Mouse (Mus musculus) liver, embryonic 16.5 days (tissue): ENCODE results near the gene Zfp429. TPM values are rescaled to one million over a fixed set of nuclear protein-coding genes. Genes with fewer than 3 reads are reported as not detected.
"Not testable (repeated sequence)": the region's sequence is repeated elsewhere in the genome, so short reads cannot be mapped to it uniquely, and the experiment has no call there.

ENCODE experiments used
- ATAC-seq: fragments of 200-750 bp; cut with Nextera tagmentation; 2 replicates; pipeline ENCODE4 v1.8.0; 2017; ENCODE audit warnings: low read depth, mild to moderate bottlenecking, moderate number of reproducible peaks, moderate library complexity
- H3K27ac ChIP-seq: fragments of 300-500 bp; sonication (generic); 2 replicates; pipeline ENCODE4 v1.5.1; 2014; ENCODE audit warnings: mild to moderate bottlenecking, low read length
- H3K27me3 ChIP-seq: fragments of 300-500 bp; sonication (generic); 2 replicates; pipeline ENCODE4 v1.6.1; 2014; ENCODE audit warnings: low read depth, low read length, mixed read lengths; ENCODE audit not compliant: control insufficient read depth, insufficient read depth
- H3K36me3 ChIP-seq: fragments of 300-500 bp; sonication (generic); 2 replicates; pipeline ENCODE4 v1.6.1; 2014; ENCODE audit warnings: mild to moderate bottlenecking; ENCODE audit not compliant: control insufficient read depth, insufficient read depth
- H3K4me1 ChIP-seq: fragments of 300-500 bp; sonication (generic); 2 replicates; pipeline ENCODE4 v1.6.1; 2014; ENCODE audit warnings: low read depth, low read length, mixed read lengths; ENCODE audit not compliant: control insufficient read depth
- H3K4me2 ChIP-seq: fragments of 300-500 bp; sonication (generic); 2 replicates; pipeline ENCODE4 v1.6.1; 2014; ENCODE audit warnings: low read depth, low read length, mixed read lengths
- H3K4me3 ChIP-seq: fragments of 300-500 bp; sonication (generic); 2 replicates; pipeline ENCODE4 v1.5.1; 2014; ENCODE audit warnings: low read depth, mild to moderate bottlenecking, low read length
- H3K9ac ChIP-seq: fragments of 300-500 bp; sonication (generic); 2 replicates; pipeline ENCODE4 v1.6.1; 2014; ENCODE audit warnings: low read depth, low read length
- H3K9me3 ChIP-seq: fragments of 300-500 bp; sonication (generic); replicated peaks from 2 replicates; pipeline ENCODE4 v1.6.1; 2016; ENCODE audit warnings: low read length; ENCODE audit not compliant: control insufficient read depth
- WGBS: fragments of 180-500 bp; shearing (Covaris S2); extraction: QIAGEN DNeasy Blood & Tissue Kit; methylation state at CpG from one replicate; pipeline ENCODE4 v1.1.7; 2014; ENCODE audit not compliant: insufficient replicate concordance; 5-methylcytosine and 5-hydroxymethylcytosine counted together
- polyA plus RNA-seq: library from polyadenylated mRNA; unstranded; fragments of >200 nt; fragmentation: Nextera tagmentation; extraction: Ambion mirVana; gene quantifications from 2 replicates; pipeline ENCODE4 v1.2.1, GENCODE M21; 2015

Zfp429 gene
- polyA plus RNA-seq, result 1.5 and 2.1 TPM in 2 replicates

DNA sequence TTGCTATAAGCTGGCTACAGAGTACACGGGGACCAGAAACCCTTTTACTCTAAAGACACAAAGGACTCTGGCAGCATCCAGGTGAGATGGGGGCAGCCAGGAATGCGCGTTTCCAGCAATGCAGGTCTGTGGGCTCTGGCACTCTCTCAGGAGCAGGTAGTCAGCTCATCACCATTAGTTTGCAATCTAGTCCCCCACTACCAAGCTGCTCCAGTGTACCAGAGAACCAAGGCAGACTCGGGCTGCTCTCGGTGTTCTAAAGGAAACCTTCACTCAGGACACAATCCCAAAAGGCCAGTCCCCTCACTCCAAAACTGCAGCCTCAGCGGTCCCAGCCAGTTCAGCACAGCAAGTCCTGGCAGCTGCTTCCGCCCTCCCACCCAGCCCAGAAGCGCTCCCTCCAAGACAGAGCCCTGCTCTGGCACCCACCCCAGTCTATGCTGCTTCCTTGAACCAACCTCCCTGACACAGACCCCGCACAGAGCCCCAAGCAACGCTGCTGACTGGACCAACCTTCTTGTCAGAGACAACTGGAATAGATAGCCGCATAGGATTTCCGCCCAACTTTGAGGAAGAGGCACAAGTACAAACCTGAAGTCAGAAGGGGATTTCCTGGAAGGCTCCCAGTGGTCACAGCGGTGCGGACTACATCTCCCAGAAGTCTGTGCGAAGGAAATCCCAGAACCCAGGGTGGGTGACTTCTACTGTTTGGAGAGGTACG, at the start of gene Zfp429:
Gene Zfp429, minus strand, starts transcription at position 637 of the 721 bp plus-strand sequence.
- H3K27ac ChIP-seq, H3K27me3 ChIP-seq, H3K9me3 ChIP-seq, H3K4me1 ChIP-seq, H3K36me3 ChIP-seq: not testable (repeated sequence)
- peak within 1 kb of the TSS; percentile 70 for H3K4me3 ChIP-seq
- peak; percentile 88 for ATAC-seq
- peak within 1 kb of the TSS; percentile 63 for H3K4me2 ChIP-seq
- peak within 1 kb of the TSS; percentile 68 for H3K9ac ChIP-seq
- 3% methylated on average over 14 of the region's 16 CpGs for WGBS

GRCm38 (mm10) chr13:67437095-67437494, 37.5 kb upstream of the Zfp429 start:
- H3K9me3 ChIP-seq, H3K9ac ChIP-seq, H3K4me2 ChIP-seq, H3K4me1 ChIP-seq, H3K36me3 ChIP-seq, H3K27ac ChIP-seq, ATAC-seq, H3K27me3 ChIP-seq, H3K4me3 ChIP-seq: not testable (repeated sequence)
- no CpG with 5 or more reads among the region's 3 CpGs for WGBS

- no peaks in the 10 kb centered on the region for H3K4me1 ChIP-seq
- no peak overlapping the region for H3K4me3 ChIP-seq
- H3K27me3 ChIP-seq, result no peaks in the 10 kb centered on the region
- ATAC-seq, result no peak
- no peaks in the 10 kb centered on the region for H3K9me3 ChIP-seq
- H3K4me2 ChIP-seq, result no peak overlapping the region
- no peaks in the 10 kb centered on the region for H3K36me3 ChIP-seq
- H3K27ac ChIP-seq, result no peak overlapping the region
- 58% methylated on average over 3 of the region's 3 CpGs for WGBS
- H3K9ac ChIP-seq, result no peak overlapping the region
Observed at GRCm38 (mm10) chr13:67428116-67428515, 28.5 kb upstream of the Zfp429 start.

- H3K36me3 ChIP-seq, H3K4me2 ChIP-seq, H3K4me3 ChIP-seq, H3K9me3 ChIP-seq, H3K9ac ChIP-seq, H3K4me1 ChIP-seq, ATAC-seq, H3K27me3 ChIP-seq, H3K27ac ChIP-seq: not testable (repeated sequence)
Observed at GRCm38 (mm10) chr13:67425699-67426098, 26.1 kb upstream of the Zfp429 start.

GRCm38 (mm10) chr13:67422532-67422931, 22.9 kb upstream of the Zfp429 start:
- not testable (repeated sequence) for H3K36me3 ChIP-seq, H3K4me2 ChIP-seq, H3K27me3 ChIP-seq, H3K4me3 ChIP-seq, H3K9ac ChIP-seq, ATAC-seq, H3K9me3 ChIP-seq, H3K4me1 ChIP-seq, H3K27ac ChIP-seq
- 80% methylated on average over 2 of the region's 2 CpGs for WGBS

- 3% methylated on average over 22 of the region's 22 CpGs for WGBS
Observed at GRCm38 (mm10) chr13:67421207-67421857, 21.7 kb upstream of the Zfp429 start, which contains the start of gene Zfp459. TSS of gene Zfp459 (minus strand) at chr13:67421418.

GRCm38 (mm10) chr13:67420558-67421206, 21.1 kb upstream of the Zfp429 start:
- Histone ChIP-seq H3K9ac (peak overlapping the region; percentile 59), H3K27ac (no peak overlapping the region), H3K9me3 (no peaks in the 10 kb centered on the region), H3K4me1 (peaks cover 6% of the 10 kb centered on the region), H3K4me3 (peak overlapping the region; percentile 68), H3K27me3 (no peaks in the 10 kb centered on the region), H3K36me3 (no peaks in the 10 kb centered on the region), H3K4me2 (peak overlapping the region; percentile 84)
- ATAC-seq, result no peak
- 30% methylated on average over 11 of the region's 11 CpGs for WGBS

More at GRCm38 (mm10) chr13:67421207-67421857, 21.7 kb upstream of the Zfp429 start, which contains the start of gene Zfp459:
- peaks cover 6% of the 10 kb centered on the region for H3K4me1 ChIP-seq
- no peaks in the 10 kb centered on the region for H3K36me3 ChIP-seq
- no peak within 1 kb of the TSS for H3K27ac ChIP-seq
- peak; percentile 59 for ATAC-seq
- H3K4me3 ChIP-seq, result peak within 1 kb of the TSS; percentile 68
- peak within 1 kb of the TSS; percentile 84 for H3K4me2 ChIP-seq
- H3K9ac ChIP-seq, result peak within 1 kb of the TSS; percentile 59
- no peaks in the 10 kb centered on the region for H3K27me3 ChIP-seq
- no peaks in the 10 kb centered on the region for H3K9me3 ChIP-seq

- Histone ChIP-seq H3K9me3 (no peaks in the 10 kb centered on the region), H3K4me2 (no peak overlapping the region), H3K27me3 (no peaks in the 10 kb centered on the region), H3K36me3 (no peaks in the 10 kb centered on the region), H3K27ac (no peak overlapping the region), H3K4me3 (no peak overlapping the region), H3K9ac (no peak overlapping the region), H3K4me1 (peaks cover 6% of the 10 kb centered on the region)
- ATAC-seq, result no peak
- 75% methylated on average over 3 of the region's 3 CpGs for WGBS
Observed at GRCm38 (mm10) chr13:67416811-67417210, 17.2 kb upstream of the Zfp429 start.

- Histone ChIP-seq H3K9me3 (no peaks in the 10 kb centered on the region), H3K27ac (no peak overlapping the region), H3K27me3 (no peaks in the 10 kb centered on the region), H3K4me1 (peaks cover 2% of the 10 kb centered on the region), H3K4me3 (no peak overlapping the region), H3K9ac (no peak overlapping the region), H3K36me3 (no peaks in the 10 kb centered on the region), H3K4me2 (no peak overlapping the region)
- no peak for ATAC-seq
- WGBS, result 74% methylated on average over 6 of the region's 6 CpGs
Observed at GRCm38 (mm10) chr13:67415759-67416158, 16.1 kb upstream of the Zfp429 start.
